Mouse (Mus musculus) MEL (cell line): ENCODE results near the gene Med7. TPM values are rescaled to one million over a fixed set of nuclear protein-coding genes. Genes with fewer than 3 reads are reported as not detected.

Experiments used
- DNase-seq: peaks from one replicate; pipeline ENCODE4 v3.0.0; 2011; ENCODE audit warnings: low read depth, low spot score
- H3K27ac ChIP-seq: 2 replicates; pipeline ENCODE4 v1.5.1; 2012; ENCODE audit warnings: low read depth, mild to moderate bottlenecking, control low read depth, low read length, moderate library complexity; ENCODE audit not compliant: control insufficient read depth
- H3K27me3 ChIP-seq, 2 experiments: fragments of 150-350 bp in 1 of 2; sonication (generic) in 1 of 2; 2 replicates each; pipeline ENCODE4 v1.6.1; 2012; ENCODE audit warnings: low read length in 2 of 2, mild to moderate bottlenecking in 2 of 2, improper control_type of control experiment in 1 of 2, moderate library complexity in 1 of 2; ENCODE audit not compliant: insufficient read depth in 2 of 2, control insufficient read depth in 1 of 2
- H3K36me3 ChIP-seq, 2 experiments: 2 replicates each; pipeline ENCODE4 v1.6.1; 2012 to 2014; ENCODE audit warnings: low read length in 2 of 2, improper control_type of control experiment in 1 of 2, inconsistent platforms in 1 of 2, mild to moderate bottlenecking in 1 of 2; ENCODE audit not compliant: insufficient read depth in 2 of 2, control insufficient read depth in 1 of 2
- H3K4me1 ChIP-seq, 2 experiments: fragments of 150-350 bp in 1 of 2; sonication (generic) in 1 of 2; 2 replicates each; pipeline ENCODE4 v1.6.1; 2012; ENCODE audit warnings: low read length in 2 of 2, improper control_type of control experiment in 1 of 2, mild to moderate bottlenecking in 1 of 2; ENCODE audit not compliant: insufficient read depth in 2 of 2, control insufficient read depth in 1 of 2
- H3K4me3 ChIP-seq, 2 experiments: fragments of 150-350 bp in 1 of 2; sonication (generic) in 1 of 2; 2 replicates each; pipeline ENCODE4 v1.5.1; 2012; ENCODE audit warnings: low read depth in 2 of 2, low read length in 2 of 2, mild to moderate bottlenecking in 2 of 2, moderate library complexity in 2 of 2, control low read depth in 1 of 2, improper control_type of control experiment in 1 of 2; ENCODE audit not compliant: control insufficient read depth in 1 of 2, insufficient read depth in 1 of 2
- H3K79me2 ChIP-seq: 2 replicates; pipeline ENCODE4 v1.6.1; 2012; ENCODE audit warnings: mild to moderate bottlenecking, low read length, moderate library complexity; ENCODE audit not compliant: control insufficient read depth, poor library complexity, insufficient read depth
- H3K9ac ChIP-seq: 2 replicates; pipeline ENCODE4 v1.6.1; 2012; ENCODE audit warnings: low read depth, mild to moderate bottlenecking, control low read depth, low read length, moderate library complexity; ENCODE audit not compliant: control insufficient read depth, poor library complexity, severe bottlenecking
- H3K9me3 ChIP-seq: fragments of 150-350 bp; sonication (generic); replicated peaks from 2 replicates; pipeline ENCODE4 v1.6.1; 2012; ENCODE audit warnings: mild to moderate bottlenecking, low read length, improper control_type of control experiment, moderate library complexity; ENCODE audit not compliant: insufficient read depth
- BHLHE40 ChIP-seq: IDR thresholded peaks from 2 replicates; pipeline ENCODE4 v1.6.1; 2012; ENCODE audit warnings: low read depth, mild to moderate bottlenecking, inconsistent platforms, low read length, improper control_type of control experiment, borderline replicate concordance
- CTCF ChIP-seq, 3 experiments: IDR thresholded peaks in 2 of 3; conservative IDR thresholded peaks in 1 of 3; 2 replicates each; pipeline ENCODE4 v1.5.1; 2011 to 2012; ENCODE audit warnings: low read length in 3 of 3, low read depth in 2 of 3, mild to moderate bottlenecking in 2 of 3, improper control_type of control experiment in 1 of 3, inconsistent platforms in 1 of 3, mixed read lengths in 1 of 3, moderate library complexity in 1 of 3; ENCODE audit not compliant: control insufficient read depth in 1 of 3, insufficient read depth in 1 of 3, poor library complexity in 1 of 3, severe bottlenecking in 1 of 3
- ETS1 ChIP-seq: IDR thresholded peaks from 2 replicates; pipeline ENCODE4 v1.6.1; 2012; ENCODE audit warnings: low read depth, mild to moderate bottlenecking, inconsistent platforms, low read length, improper control_type of control experiment, moderate library complexity
- JUND ChIP-seq: IDR thresholded peaks from 2 replicates; pipeline ENCODE4 v1.6.1; 2011; ENCODE audit warnings: low read depth, mild to moderate bottlenecking, improper control_type of control experiment, low read length
- MAFK ChIP-seq: IDR thresholded peaks from 2 replicates; pipeline ENCODE4 v1.6.1; 2011; ENCODE audit warnings: low read depth, mild to moderate bottlenecking, low read length, improper control_type of control experiment, borderline replicate concordance
- MAX ChIP-seq: IDR thresholded peaks from 2 replicates; pipeline ENCODE4 v1.6.1; 2011; ENCODE audit warnings: low read length, improper control_type of control experiment
- MAZ ChIP-seq: IDR thresholded peaks from 2 replicates; pipeline ENCODE4 v1.6.1; 2012; ENCODE audit warnings: low read depth, mild to moderate bottlenecking, inconsistent platforms, low read length, improper control_type of control experiment
- MEF2A ChIP-seq: IDR thresholded peaks from 2 replicates; pipeline ENCODE4 v1.6.1; 2014; ENCODE audit warnings: low read depth, mild to moderate bottlenecking, inconsistent platforms, low read length, improper control_type of control experiment; ENCODE audit not compliant: poor library complexity, insufficient replicate concordance, severe bottlenecking; ENCODE audit errors: extremely low read depth
- MYB ChIP-seq: IDR thresholded peaks from 2 replicates; pipeline ENCODE4 v1.6.1; 2011; ENCODE audit warnings: mild to moderate bottlenecking, low read depth, low read length, improper control_type of control experiment
- MYC ChIP-seq: IDR thresholded peaks from 2 replicates; pipeline ENCODE4 v1.6.1; 2011; ENCODE audit warnings: low read depth, mild to moderate bottlenecking, low read length, improper control_type of control experiment, moderate library complexity
- POLR2AphosphoS2 ChIP-seq: IDR thresholded peaks from 2 replicates; pipeline ENCODE4 v1.6.1; 2011; ENCODE audit warnings: low read length, improper control_type of control experiment
- POLR2AphosphoS5 ChIP-seq: IDR thresholded peaks from 2 replicates; pipeline ENCODE4 v1.6.1; 2012; ENCODE audit warnings: low read depth, borderline replicate concordance, mild to moderate bottlenecking, inconsistent platforms, low read length, moderate library complexity, mixed read lengths
- RCOR1 ChIP-seq: IDR thresholded peaks from 2 replicates; pipeline ENCODE4 v1.6.1; 2012; ENCODE audit warnings: low read depth, mild to moderate bottlenecking, inconsistent platforms, low read length, improper control_type of control experiment
- SIN3A ChIP-seq: IDR thresholded peaks from 2 replicates; pipeline ENCODE4 v1.6.1; 2012; ENCODE audit warnings: low read length, improper control_type of control experiment, inconsistent platforms
- SMC3 ChIP-seq: IDR thresholded peaks from 2 replicates; pipeline ENCODE4 v1.6.1; 2011; ENCODE audit warnings: low read depth, low read length, improper control_type of control experiment
- TAL1 ChIP-seq: IDR thresholded peaks from 2 replicates; pipeline ENCODE4 v1.6.1; 2012; ENCODE audit warnings: mild to moderate bottlenecking, inconsistent platforms, low read length, moderate library complexity, mixed read lengths
- TBP ChIP-seq: IDR thresholded peaks from 2 replicates; pipeline ENCODE4 v1.8.0; 2011; ENCODE audit warnings: low read depth, low read length, improper control_type of control experiment
- UBTF ChIP-seq: IDR thresholded peaks from 2 replicates; pipeline ENCODE4 v1.6.1; 2012; ENCODE audit warnings: low read depth, mild to moderate bottlenecking, inconsistent platforms, low read length, improper control_type of control experiment, moderate library complexity, borderline replicate concordance; ENCODE audit not compliant: insufficient read depth
- ZC3H11A ChIP-seq: IDR thresholded peaks from 2 replicates; pipeline ENCODE4 v1.6.1; 2012; ENCODE audit warnings: low read depth, mild to moderate bottlenecking, inconsistent platforms, low read length, improper control_type of control experiment
- ZKSCAN1 ChIP-seq: IDR thresholded peaks from 2 replicates; pipeline ENCODE4 v1.6.1; 2012; ENCODE audit warnings: low read depth, mild to moderate bottlenecking, inconsistent platforms, low read length, improper control_type of control experiment, moderate library complexity
- ZNF384 ChIP-seq: IDR thresholded peaks from 2 replicates; pipeline ENCODE4 v1.6.1; 2012; ENCODE audit warnings: low read depth, mild to moderate bottlenecking, inconsistent platforms, low read length, improper control_type of control experiment
- polyA plus RNA-seq, 2 experiments: library from polyadenylated mRNA; stranded (reverse) in 1 of 2; unstranded in 1 of 2; fragments of >175 nt in 1 of 2; fragments of >200 nt in 1 of 2; gene quantifications; 2 replicates each; pipeline versions ENCODE4 v1.2.1 to v1.2.4; 2012; ENCODE audit warnings: low replicate concordance in 2 of 2, low read depth in 1 of 2; ENCODE audit not compliant: insufficient read length in 2 of 2, insufficient read depth in 1 of 2, missing spikeins in 1 of 2
- total RNA-seq: library from RNA; depleted of rRNA; stranded (reverse); fragments of 300-350 nt; gene quantifications from 2 replicates; pipeline ENCODE4 v1.2.3, GENCODE M21; 2012

Gene Med7
- total and polyA plus RNA-seq, 3 experiments, result 56.5 to 57.8 TPM; not detected in 1

- no peak within 1 kb of the TSS for H3K27ac ChIP-seq
- no peak for TF ChIP-seq RCOR1
- no peak for TF ChIP-seq SMC3
- no peak for TF ChIP-seq ZC3H11A
- no peak for TF ChIP-seq POLR2AphosphoS5
- no peak within 1 kb of the TSS for H3K9ac ChIP-seq
- H3K79me2 ChIP-seq, result no peaks in the 10 kb centered on the region
- no peak within 1 kb of the TSS for H3K4me3 ChIP-seq
- H3K36me3 ChIP-seq, result no peaks in the 10 kb centered on the region
- H3K9me3 ChIP-seq, result no peaks in the 10 kb centered on the region
- no peaks in the 10 kb centered on the region for H3K4me1 ChIP-seq
- peaks cover 2 to 8% of the 10 kb centered on the region in 2 experiments; a peak in 3 of 4 replicates for H3K27me3 ChIP-seq
- DNase-seq, result no peak
These were observed 47.2 kb upstream of the Med7 start, which contains the start of gene Itk for GRCm38 (mm10) chr11:46389336-46390117. Gene Itk (minus strand): TSS chr11:46389515.

- no peaks in the 10 kb centered on the region for H3K36me3 ChIP-seq
- H3K9me3 ChIP-seq, result no peaks in the 10 kb centered on the region
- H3K4me3 ChIP-seq, result no peak overlapping the region
- H3K79me2 ChIP-seq, result no peaks in the 10 kb centered on the region
- no peak overlapping the region for H3K9ac ChIP-seq
- no peak for TF ChIP-seq ZKSCAN1
- TF ChIP-seq MYB, result no peak
- no peak for TF ChIP-seq POLR2AphosphoS5
- no peak for TF ChIP-seq MEF2A
- TF ChIP-seq MYC, result no peak
- no peak for TF ChIP-seq TBP
- no peak for TF ChIP-seq SMC3
- no peak for TF ChIP-seq MAZ
- TF ChIP-seq BHLHE40, result no peak
- no peak for TF ChIP-seq ZNF384
- TF ChIP-seq CTCF (IDR thresholded peaks at IDR 0.05 in 2 of 3, conservative IDR thresholded peaks at IDR 0.05 in 1 of 3; ENCODE audit: control insufficient read depth in 1 of 3, insufficient read depth in 1 of 3, low read depth in 2 of 3, low read length in 3 of 3, poor library complexity in 1 of 3, severe bottlenecking in 1 of 3), result no peak
- TF ChIP-seq MAX, result no peak
- TF ChIP-seq UBTF, result no peak
- TF ChIP-seq TAL1, result no peak
- no peak for TF ChIP-seq POLR2AphosphoS2
- no peak for TF ChIP-seq ETS1
- TF ChIP-seq SIN3A, result no peak
- TF ChIP-seq JUND, result no peak
- no peak for TF ChIP-seq MAFK
- H3K4me1 ChIP-seq, result no peaks in the 10 kb centered on the region
- H3K27me3 ChIP-seq, result peaks cover 2 to 9% of the 10 kb centered on the region in 2 experiments; a peak in 3 of 4 replicates
- H3K27ac ChIP-seq, result no peak overlapping the region
- DNase-seq, result no peak
These were observed 46.1 kb upstream of the Med7 start for GRCm38 (mm10) chr11:46390621-46391020.
